Mouse (Mus musculus) midbrain, embryonic 13.5 days (tissue): ENCODE results near the gene Irf9. TPM values are rescaled to one million over a fixed set of nuclear protein-coding genes. Genes with fewer than 3 reads are reported as not detected.

Experiments
- ATAC-seq: fragments of 200-750 bp; cut with Nextera tagmentation; 2 replicates; pipeline ENCODE4 v1.8.0; 2017; ENCODE audit warnings: mild to moderate bottlenecking, moderate TSS enrichment, moderate library complexity
- H3K27ac ChIP-seq: fragments of 300-500 bp; sonication (generic); 2 replicates; pipeline ENCODE4 v1.5.1; 2015; ENCODE audit warnings: inconsistent platforms, mild to moderate bottlenecking, moderate library complexity
- H3K27me3 ChIP-seq: fragments of 300-500 bp; sonication (generic); 2 replicates; pipeline ENCODE4 v1.6.1; 2015; ENCODE audit warnings: mild to moderate bottlenecking, inconsistent platforms
- H3K36me3 ChIP-seq: fragments of 300-500 bp; sonication (generic); 2 replicates; pipeline ENCODE4 v1.6.1; 2015; ENCODE audit warnings: mild to moderate bottlenecking, inconsistent platforms
- H3K4me1 ChIP-seq: fragments of 300-500 bp; sonication (generic); replicated peaks from 2 replicates; pipeline ENCODE4 v1.6.1; 2015; ENCODE audit warnings: inconsistent platforms
- H3K4me2 ChIP-seq: fragments of 300-500 bp; sonication (generic); replicated peaks from 2 replicates; pipeline ENCODE4 v1.6.1; 2015; ENCODE audit warnings: moderate library complexity, mild to moderate bottlenecking, inconsistent platforms
- H3K4me3 ChIP-seq: fragments of 300-500 bp; sonication (generic); replicated peaks from 2 replicates; pipeline ENCODE4 v1.5.1; 2015; ENCODE audit warnings: mild to moderate bottlenecking, inconsistent platforms
- H3K9ac ChIP-seq: fragments of 300-500 bp; sonication (generic); replicated peaks from 2 replicates; pipeline ENCODE4 v1.6.1; 2015; ENCODE audit warnings: mild to moderate bottlenecking, inconsistent platforms
- H3K9me3 ChIP-seq: fragments of 300-500 bp; sonication (generic); 2 replicates; pipeline ENCODE4 v1.6.1; 2016; ENCODE audit warnings: mild to moderate bottlenecking, inconsistent platforms
- WGBS: fragments of 180-500 bp; shearing (Covaris S2); methylation state at CpG from one replicate; pipeline ENCODE4 v1.1.7; 2015; 5-methylcytosine and 5-hydroxymethylcytosine counted together
- polyA plus RNA-seq: library from polyadenylated mRNA; unstranded; fragments of >200 nt; fragmentation: Nextera tagmentation; extraction: Ambion mirVana; gene quantifications from 2 replicates; pipeline ENCODE4 v1.2.1, GENCODE M21; 2015

The Irf9 gene
- polyA plus RNA-seq, 1 experiment from 2014 or later, result 8.7 TPM

- Histone ChIP-seq H3K4me2 (peak within 1 kb of the TSS; percentile 65), H3K27me3 (no peaks in the 10 kb centered on the region), H3K9ac (peak within 1 kb of the TSS; percentile 72), H3K4me3 (peak within 1 kb of the TSS; percentile 47), H3K36me3 (peaks cover 31% of the 10 kb centered on the region), H3K27ac (no peak within 1 kb of the TSS), H3K9me3 (no peaks in the 10 kb centered on the region), H3K4me1 (peaks cover 20% of the 10 kb centered on the region)
- ATAC-seq, result peak; percentile 72
- WGBS, result 3% methylated on average over 43 of the region's 43 CpGs
Observed at GRCm38 (mm10) chr14:55584702-55585565, 18.4 kb upstream of the Irf9 start, which contains the start of gene Emc9. TSS of gene Emc9 (minus strand) at chr14:55585302.

- WGBS, result 65% methylated on average over 6 of the region's 6 CpGs
- Histone ChIP-seq H3K4me2 (no peak overlapping the region), H3K9ac (no peak overlapping the region), H3K36me3 (peaks cover 25% of the 10 kb centered on the region), H3K9me3 (no peaks in the 10 kb centered on the region), H3K27ac (no peak overlapping the region), H3K4me3 (no peak overlapping the region), H3K27me3 (no peaks in the 10 kb centered on the region), H3K4me1 (peaks cover 25% of the 10 kb centered on the region)
- ATAC-seq, result no peak
Observed at GRCm38 (mm10) chr14:55585566-55585960, 17.8 kb upstream of the Irf9 start.

- Histone ChIP-seq H3K9ac (no peak overlapping the region), H3K4me2 (no peak overlapping the region), H3K36me3 (peaks cover 19% of the 10 kb centered on the region), H3K4me3 (no peak overlapping the region), H3K9me3 (no peaks in the 10 kb centered on the region), H3K27ac (no peak overlapping the region), H3K27me3 (no peaks in the 10 kb centered on the region), H3K4me1 (peaks cover 26% of the 10 kb centered on the region)
- ATAC-seq, result no peak
- 90% methylated on average over 2 of the region's 2 CpGs for WGBS
Observed at GRCm38 (mm10) chr14:55586149-55586548, 17.2 kb upstream of the Irf9 start.

GRCm38 (mm10) chr14:55589271-55589670 is 14.1 kb upstream of the Irf9 start:
- H3K4me2 ChIP-seq, result no peak overlapping the region
- no peak for ATAC-seq
- WGBS, result 93% methylated on average over 5 of the region's 5 CpGs
- no peaks in the 10 kb centered on the region for H3K27me3 ChIP-seq
- peaks cover 18% of the 10 kb centered on the region for H3K36me3 ChIP-seq
- H3K27ac ChIP-seq, result no peak overlapping the region
- H3K9me3 ChIP-seq, result no peaks in the 10 kb centered on the region
- no peak overlapping the region for H3K4me3 ChIP-seq
- H3K4me1 ChIP-seq, result peaks cover 47% of the 10 kb centered on the region
- no peak overlapping the region for H3K9ac ChIP-seq

- Histone ChIP-seq H3K9ac (peak overlapping the region; percentile 95), H3K27me3 (no peaks in the 10 kb centered on the region), H3K4me2 (peak overlapping the region; percentile 99), H3K27ac (no peak overlapping the region), H3K4me3 (peak overlapping the region; percentile 95), H3K9me3 (no peaks in the 10 kb centered on the region), H3K4me1 (peaks cover 40% of the 10 kb centered on the region), H3K36me3 (peaks cover 25% of the 10 kb centered on the region)
- ATAC-seq, result no peak
- WGBS, result 89% methylated on average over 11 of the region's 11 CpGs
Observed at GRCm38 (mm10) chr14:55589771-55590448, 13.5 kb upstream of the Irf9 start.

- Histone ChIP-seq H3K4me2 (peak within 1 kb of the TSS; percentile 99), H3K36me3 (peaks cover 34% of the 10 kb centered on the region), H3K4me1 (peaks cover 36% of the 10 kb centered on the region), H3K9ac (peak within 1 kb of the TSS; percentile 95), H3K27me3 (no peaks in the 10 kb centered on the region), H3K27ac (peak within 1 kb of the TSS; percentile 97), H3K9me3 (no peaks in the 10 kb centered on the region), H3K4me3 (peak within 1 kb of the TSS; percentile 95)
- under 1% methylated on average over 22 of the region's 22 CpGs for WGBS
- peak; percentile 96 for ATAC-seq
Observed at GRCm38 (mm10) chr14:55590748-55591330, 12.5 kb upstream of the Irf9 start, which contains the start of gene Psme2. TSS of gene Psme2 (minus strand) at chr14:55591113.

GRCm38 (mm10) chr14:55591331-55591891 is 12.0 kb upstream of the Irf9 start, which contains the start of gene Rnf31:
TSS of gene Rnf31 (plus strand) at chr14:55591708.
- peak within 1 kb of the TSS; percentile 95 for H3K4me3 ChIP-seq
- H3K27me3 ChIP-seq, result no peaks in the 10 kb centered on the region
- peak within 1 kb of the TSS; percentile 95 for H3K9ac ChIP-seq
- H3K27ac ChIP-seq, result peak within 1 kb of the TSS; percentile 97
- H3K4me2 ChIP-seq, result peak within 1 kb of the TSS; percentile 99
- peaks cover 40% of the 10 kb centered on the region for H3K36me3 ChIP-seq
- peaks cover 36% of the 10 kb centered on the region for H3K4me1 ChIP-seq
- ATAC-seq, result peak; percentile 91
- under 1% methylated on average over 33 of the region's 33 CpGs for WGBS
- no peaks in the 10 kb centered on the region for H3K9me3 ChIP-seq

GRCm38 (mm10) chr14:55592226-55592625 is 11.1 kb upstream of the Irf9 start:
- 8% methylated on average over 16 of the region's 16 CpGs for WGBS
- no peak for ATAC-seq
- Histone ChIP-seq H3K4me2 (peak overlapping the region; percentile 99), H3K4me3 (peak overlapping the region; percentile 95), H3K9ac (peak overlapping the region; percentile 95), H3K36me3 (peaks cover 45% of the 10 kb centered on the region), H3K27ac (peak overlapping the region; percentile 97), H3K9me3 (no peaks in the 10 kb centered on the region), H3K27me3 (no peaks in the 10 kb centered on the region), H3K4me1 (peaks cover 36% of the 10 kb centered on the region)

- no peak overlapping the region for H3K4me3 ChIP-seq
Observed at GRCm38 (mm10) chr14:55596036-55596690, 7.2 kb upstream of the Irf9 start.

GRCm38 (mm10) chr14:55598521-55599390 is 4.6 kb upstream of the Irf9 start:
- Histone ChIP-seq H3K27ac (no peak overlapping the region), H3K36me3 (peaks cover 96% of the 10 kb centered on the region), H3K27me3 (no peaks in the 10 kb centered on the region), H3K4me1 (peaks cover 5% of the 10 kb centered on the region), H3K4me2 (no peak overlapping the region), H3K4me3 (no peak overlapping the region), H3K9me3 (no peaks in the 10 kb centered on the region), H3K9ac (no peak overlapping the region)
- ATAC-seq, result no peak
- WGBS, result 96% methylated on average over 21 of the region's 21 CpGs

More at GRCm38 (mm10) chr14:55596036-55596690, 7.2 kb upstream of the Irf9 start:
- Histone ChIP-seq H3K27ac (no peak overlapping the region), H3K36me3 (peaks cover 71% of the 10 kb centered on the region), H3K4me2 (no peak overlapping the region), H3K27me3 (no peaks in the 10 kb centered on the region), H3K9ac (no peak overlapping the region), H3K9me3 (no peaks in the 10 kb centered on the region), H3K4me1 (peaks cover 21% of the 10 kb centered on the region)
- no peak for ATAC-seq
- 70% methylated on average over 13 of the region's 13 CpGs for WGBS
